Mouse (Mus musculus) megakaryocyte, embryonic 14.5 days (primary cell): ENCODE measurements around the gene Cacul1. TPM values are rescaled to one million over a fixed set of nuclear protein-coding genes. Genes with fewer than 3 reads are reported as not detected.

Source experiments
- H3K27me3 ChIP-seq: replicated peaks from 2 replicates; pipeline ENCODE3; 2012; ENCODE audit warnings: inconsistent platforms
- H3K36me3 ChIP-seq: replicated peaks from 2 replicates; pipeline ENCODE3; 2012; ENCODE audit warnings: low read length, inconsistent platforms, mixed read lengths
- H3K4me1 ChIP-seq: 2 replicates; pipeline ENCODE4 v1.6.1; 2012; ENCODE audit warnings: inconsistent platforms
- H3K4me3 ChIP-seq: replicated peaks from 2 replicates; pipeline ENCODE3; 2012; ENCODE audit warnings: moderate library complexity, mild to moderate bottlenecking, inconsistent platforms
- H3K9me3 ChIP-seq: 2 replicates; pipeline ENCODE4 v1.6.1; 2012; ENCODE audit warnings: inconsistent platforms
- FLI1 ChIP-seq: IDR thresholded peaks from 2 replicates; pipeline ENCODE4 v1.6.1; 2012; ENCODE audit warnings: low read length, inconsistent platforms, mixed read lengths
- GATA1 ChIP-seq: IDR thresholded peaks from 3 replicates; pipeline ENCODE4 v1.6.1; 2012; ENCODE audit warnings: mixed read lengths, low read length, inconsistent platforms, borderline replicate concordance
- polyA plus RNA-seq: library from polyadenylated mRNA; stranded (reverse); fragments of >175 nt; gene quantifications from 2 replicates; pipeline ENCODE4 v1.2.3, GENCODE M21; 2012; ENCODE audit warnings: low replicate concordance; ENCODE audit not compliant: insufficient read depth

Gene Cacul1
- polyA plus RNA-seq, 1 experiment = 26.8 TPM

DNA sequence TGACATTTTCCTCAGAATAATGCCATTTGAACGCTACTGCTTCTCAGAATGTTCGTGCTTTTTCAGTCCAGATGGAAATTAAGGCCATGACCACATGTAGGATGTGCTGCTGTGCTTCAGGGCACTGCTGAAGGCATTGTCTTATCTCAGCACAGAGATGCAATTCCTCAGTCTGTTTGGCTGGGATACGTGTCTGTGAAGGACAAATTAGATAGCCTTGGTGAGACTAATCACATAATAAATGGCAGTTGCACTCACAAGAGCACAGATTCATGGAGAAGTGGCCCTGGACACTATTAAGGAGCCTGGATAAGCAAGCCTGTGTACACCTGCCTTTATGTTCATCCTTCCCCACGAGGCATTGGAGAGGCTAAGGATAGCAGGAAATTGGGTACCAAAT lies 83.7 kb downstream of the Cacul1 start:
- no peaks in the 10 kb centered on the region for H3K36me3 ChIP-seq
- no peaks in the 10 kb centered on the region for H3K4me1 ChIP-seq
- H3K27me3 ChIP-seq = no peaks in the 10 kb centered on the region
- no peak overlapping the region for H3K4me3 ChIP-seq
- no peaks in the 10 kb centered on the region for H3K9me3 ChIP-seq
- TF ChIP-seq FLI1 = no peak
- TF ChIP-seq GATA1 = no peak

DNA sequence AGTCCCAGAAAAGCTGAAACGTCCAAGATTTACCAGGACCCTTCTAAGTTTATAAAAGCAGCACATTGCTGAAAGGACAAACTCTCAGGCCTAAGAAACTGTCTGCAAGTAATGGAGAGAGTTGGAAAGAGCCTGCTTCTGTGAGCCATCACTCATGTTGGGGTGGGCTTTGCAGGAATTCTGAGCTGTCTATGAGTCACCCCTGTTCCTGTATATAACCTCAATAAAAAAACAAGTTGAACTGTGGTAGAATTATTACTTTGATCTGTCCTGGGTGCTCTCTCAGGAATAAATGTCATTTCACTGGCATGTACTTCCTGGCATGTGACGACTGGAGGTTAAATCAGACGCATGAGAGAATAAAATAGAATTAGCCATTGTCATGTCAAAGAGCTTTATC lies 85.1 kb downstream of the Cacul1 start:
- Histone ChIP-seq H3K4me1 (no peaks in the 10 kb centered on the region), H3K36me3 (no peaks in the 10 kb centered on the region), H3K9me3 (no peaks in the 10 kb centered on the region), H3K27me3 (no peaks in the 10 kb centered on the region), H3K4me3 (no peak overlapping the region)
- TF ChIP-seq FLI1 (no peak), GATA1 (no peak)

DNA sequence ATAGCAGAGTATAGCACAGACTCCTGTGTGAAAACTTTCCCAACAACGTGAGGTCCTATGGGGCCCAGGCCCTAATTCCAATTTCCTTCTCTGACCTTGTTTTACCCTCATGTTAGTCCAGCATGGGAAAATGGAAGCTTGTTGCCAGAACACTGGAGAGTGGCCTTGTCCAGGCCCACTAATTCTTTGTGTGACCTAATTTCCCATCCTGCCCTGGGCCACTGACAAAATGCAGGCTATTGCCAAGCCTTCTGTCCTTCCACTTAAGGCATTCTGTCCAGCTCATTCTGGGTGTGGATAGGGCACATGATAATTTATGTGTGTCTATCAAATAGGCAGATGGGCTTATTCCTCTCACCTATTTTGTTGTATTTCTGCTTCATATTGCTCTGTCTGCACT lies 91.3 kb downstream of the Cacul1 start:
- Histone ChIP-seq H3K4me1 (no peaks in the 10 kb centered on the region), H3K36me3 (no peaks in the 10 kb centered on the region), H3K9me3 (no peaks in the 10 kb centered on the region), H3K4me3 (no peak overlapping the region), H3K27me3 (no peaks in the 10 kb centered on the region)
- no peak for TF ChIP-seq FLI1
- TF ChIP-seq GATA1 = no peak

DNA sequence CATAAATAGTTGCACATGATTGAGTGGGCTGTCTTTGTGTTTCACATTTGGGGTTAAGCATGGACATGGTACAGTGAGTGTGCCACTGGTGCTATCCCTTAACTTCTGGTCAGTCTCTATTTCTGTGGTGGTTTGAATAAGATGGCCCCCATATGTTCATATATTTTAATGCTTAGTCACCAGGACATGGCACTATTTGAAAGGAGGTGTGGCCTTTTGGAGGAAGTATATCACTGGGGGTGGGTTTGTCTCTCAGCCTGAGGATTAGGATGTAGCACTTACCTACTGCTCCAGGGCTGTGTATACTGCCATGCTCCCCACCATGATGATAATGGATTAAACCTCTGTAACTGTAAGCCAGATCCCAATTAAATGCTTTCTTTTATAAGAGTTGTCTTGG lies 95.6 kb downstream of the Cacul1 start:
- no peaks in the 10 kb centered on the region for H3K9me3 ChIP-seq
- no peak for TF ChIP-seq GATA1
- no peak for TF ChIP-seq FLI1
- H3K27me3 ChIP-seq = no peaks in the 10 kb centered on the region
- H3K4me3 ChIP-seq = no peak overlapping the region
- no peaks in the 10 kb centered on the region for H3K36me3 ChIP-seq
- H3K4me1 ChIP-seq = no peaks in the 10 kb centered on the region

DNA sequence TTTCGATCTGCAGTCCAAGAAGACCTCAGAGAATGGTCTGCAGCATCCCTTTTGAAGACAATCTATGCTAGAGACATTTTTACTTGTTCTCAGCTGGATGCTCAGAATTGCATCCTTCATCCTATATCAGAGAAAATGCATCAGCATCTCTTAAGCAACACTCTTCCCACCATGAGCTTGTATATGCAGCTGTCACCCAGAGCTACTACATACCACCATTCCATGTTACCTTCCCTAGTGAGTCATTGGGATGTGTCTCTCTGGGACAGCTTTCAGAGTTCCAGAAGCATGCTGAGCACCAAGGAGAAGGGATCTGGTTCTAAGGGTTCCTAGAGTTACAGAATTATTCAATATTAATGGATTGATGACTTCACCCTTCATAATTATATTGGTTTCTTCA lies 102.0 kb downstream of the Cacul1 start:
- TF ChIP-seq FLI1 (no peak), GATA1 (no peak)
- Histone ChIP-seq H3K4me1 (no peaks in the 10 kb centered on the region), H3K36me3 (no peaks in the 10 kb centered on the region), H3K27me3 (no peaks in the 10 kb centered on the region), H3K4me3 (no peak overlapping the region), H3K9me3 (no peaks in the 10 kb centered on the region)

DNA sequence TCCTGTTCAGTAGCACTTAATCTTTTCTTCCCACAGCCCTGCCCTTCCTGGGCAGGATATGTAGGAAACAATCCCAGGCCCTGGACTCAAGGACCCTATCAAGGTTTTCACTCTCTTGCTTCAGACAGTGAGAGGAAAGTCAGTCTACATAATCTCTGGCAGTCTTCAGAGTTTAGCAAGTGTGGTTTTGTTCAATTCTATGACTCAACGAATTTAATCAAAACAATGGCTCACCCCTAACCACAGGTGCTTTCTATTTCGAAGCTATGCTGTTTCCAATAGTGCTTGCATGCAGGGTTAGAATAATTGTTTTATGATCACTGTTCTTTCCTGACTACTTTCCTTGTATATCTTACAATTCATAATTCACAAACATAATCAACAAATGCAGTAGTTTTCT lies 103.0 kb downstream of the Cacul1 start:
- no peaks in the 10 kb centered on the region for H3K36me3 ChIP-seq
- no peaks in the 10 kb centered on the region for H3K4me1 ChIP-seq
- no peak overlapping the region for H3K4me3 ChIP-seq
- no peaks in the 10 kb centered on the region for H3K27me3 ChIP-seq
- no peak for TF ChIP-seq FLI1
- no peak for TF ChIP-seq GATA1
- no peaks in the 10 kb centered on the region for H3K9me3 ChIP-seq

Other genes starting within 250 kb of the Cacul1 start
- gene Prlhr, start 112.7 kb downstream of the Cacul1 start, polyA plus RNA-seq = 1.1 TPM in 1 of 2 replicates, not detected in the other
- gene Nanos1, start 175.0 kb upstream of the Cacul1 start, polyA plus RNA-seq = 0.69 and 0.83 TPM in 2 replicates
- gene Eif3a, start 209.6 kb upstream of the Cacul1 start, polyA plus RNA-seq = 5.7 and 38.4 TPM in 2 replicates
- gene Fam45a, start 230.6 kb upstream of the Cacul1 start, polyA plus RNA-seq = 8.6 TPM in 1 of 2 replicates, not detected in the other